16 mouse cellular contexts compared by ENCODE assay signal in genomic region chr2:11880005-11880404, GRCm38 (mm10).
"Had no signal": no experiment of that assay in that cellular context is flagged by ENCODE, and none has a peak within 500 bp of the region (broad histone marks: within the 10 kb centered on the region; RNA-seq: fewer than 3 reads in every experiment).

No protein-coding gene starts in this region.

- ATAC-seq: hindbrain, postnatal 0 days; intestine, embryonic 16.5 days had no signal

- DNase-seq: gastrocnemius, postnatal 14 days; gastrocnemius, postnatal 36 days; heart, adult 18-20 months; heart, postnatal 14 days; heart, postnatal 36 days; kidney, adult 11 months; kidney, adult 2 months; kidney, adult 9 months; kidney, postnatal 14 days; kidney, postnatal 36 days; layer of hippocampus, adult 9-11 months; layer of hippocampus, postnatal 36 days; liver; liver, embryonic 13.5 days had no signal
